Mouse (Mus musculus) common myeloid progenitor, adult 5-6 weeks (primary cell): ENCODE measurements around the gene Magi1. TPM values are rescaled to one million over a fixed set of nuclear protein-coding genes. Genes with fewer than 3 reads are reported as not detected.

Experiments
- ATAC-seq: replicated peaks from 2 replicates; pipeline ENCODE4 v1.8.0; 2016; ENCODE audit warnings: low read depth, mild to moderate bottlenecking, moderate TSS enrichment, inconsistent platforms; ENCODE audit not compliant: poor library complexity, severe bottlenecking
- total RNA-seq: library from RNA; stranded (forward); fragments of 200-1000, 187-1606 nt; gene quantifications from 2 replicates; pipeline ENCODE4 v1.2.3, GENCODE M21; 2017

Magi1 gene
- total RNA-seq, 1 experiment from 2014 or later, result 0.18 TPM

- ATAC-seq, result no peak
These were observed 491.2 kb downstream of the Magi1 start for GRCm38 (mm10) chr6:93792309-93793215.

GRCm38 (mm10) chr6:93789721-93790120, 494.0 kb downstream of the Magi1 start:
- ATAC-seq, result no peak

GRCm38 (mm10) chr6:93787042-93787441, 496.7 kb downstream of the Magi1 start:
- no peak for ATAC-seq

- ATAC-seq, result no peak
These were observed 497.5 kb downstream of the Magi1 start for GRCm38 (mm10) chr6:93786220-93786619.

GRCm38 (mm10) chr6:93771081-93771480, 512.6 kb downstream of the Magi1 start:
- ATAC-seq, result peak; percentile 63

GRCm38 (mm10) chr6:93770283-93771025, 513.3 kb downstream of the Magi1 start:
- 0 out of 2 replicates have a peak, but pooled peaks have one; percentile 47 for ATAC-seq

- ATAC-seq, result no peak
These were observed 525.6 kb downstream of the Magi1 start for GRCm38 (mm10) chr6:93758114-93758513.

GRCm38 (mm10) chr6:93757353-93758087, 526.2 kb downstream of the Magi1 start:
- ATAC-seq, result peak; percentile 100

GRCm38 (mm10) chr6:93743145-93743544, 540.6 kb downstream of the Magi1 start:
- ATAC-seq, result no peak

- no peak for ATAC-seq
These were observed 543.9 kb downstream of the Magi1 start for GRCm38 (mm10) chr6:93739786-93740185.

- ATAC-seq, result no peak
These were observed 546.6 kb downstream of the Magi1 start for GRCm38 (mm10) chr6:93737083-93737482.

GRCm38 (mm10) chr6:93736071-93736470, 547.6 kb downstream of the Magi1 start:
- ATAC-seq, result no peak

GRCm38 (mm10) chr6:93733800-93734199, 549.9 kb downstream of the Magi1 start:
- no peak for ATAC-seq

GRCm38 (mm10) chr6:93729702-93730101, 554.0 kb downstream of the Magi1 start:
- 0 out of 2 replicates have a peak, but pooled peaks have one; percentile 39 for ATAC-seq

GRCm38 (mm10) chr6:93728791-93729190, 554.9 kb downstream of the Magi1 start:
- no peak for ATAC-seq

GRCm38 (mm10) chr6:93727630-93728178, 556.0 kb downstream of the Magi1 start:
- no peak for ATAC-seq

- ATAC-seq, result no peak
These were observed 556.8 kb downstream of the Magi1 start for GRCm38 (mm10) chr6:93726829-93727455.

- ATAC-seq, result no peak
These were observed 557.6 kb downstream of the Magi1 start for GRCm38 (mm10) chr6:93726121-93726520.

GRCm38 (mm10) chr6:93724749-93725148, 559.0 kb downstream of the Magi1 start:
- ATAC-seq, result no peak

- ATAC-seq, result no peak
These were observed 560.5 kb downstream of the Magi1 start for GRCm38 (mm10) chr6:93723226-93723625.
